Mouse (Mus musculus): ENCODE results near the gene Enam.

DNA sequence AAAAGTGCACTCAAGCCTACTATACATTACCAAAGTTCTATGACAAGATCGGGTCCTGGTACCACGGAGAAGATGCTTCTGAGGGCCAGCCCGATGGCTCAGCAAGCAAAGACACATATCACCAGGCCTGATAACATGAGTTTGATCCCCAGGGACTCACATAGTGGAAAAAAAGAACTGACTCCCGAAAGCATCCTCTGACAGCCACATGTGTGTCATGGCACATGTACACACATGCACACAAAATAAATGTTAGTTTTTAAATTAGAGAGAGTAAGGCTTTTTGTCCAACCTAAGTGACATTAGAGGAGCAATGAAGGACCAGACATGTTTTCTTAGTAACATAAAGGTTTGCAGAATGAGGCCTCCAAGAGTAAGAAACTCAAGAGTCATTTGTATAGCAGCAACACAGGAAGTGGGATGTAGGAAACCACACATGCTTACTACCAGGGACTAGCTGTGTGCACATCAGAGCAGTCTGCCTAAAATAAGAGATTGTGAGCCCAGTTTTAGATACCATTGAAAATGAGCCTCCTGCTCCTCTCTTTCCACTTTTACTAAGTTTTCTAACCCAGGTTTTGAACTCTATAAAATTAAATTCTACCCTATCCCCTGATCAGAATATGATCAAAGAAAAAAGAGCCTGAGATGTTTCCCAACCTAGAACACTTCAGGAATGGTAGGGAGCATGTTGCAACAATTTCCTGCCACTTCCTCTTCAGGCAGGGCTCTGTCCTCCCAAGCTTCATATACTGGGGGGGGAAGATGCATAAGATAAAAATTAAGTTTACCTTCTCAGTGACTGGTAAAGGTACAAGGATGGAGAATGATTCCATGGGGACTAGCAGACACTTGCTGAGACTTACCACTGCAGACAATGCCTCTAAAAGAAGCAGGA, 18.7 kb upstream of the Enam start:
- no peak for TF ChIP-seq POLR2A (IDR thresholded peaks at IDR 0.05; ENCODE audit: insufficient read depth, low read depth, low read length)
- TF ChIP-seq CTCF (IDR thresholded peaks at IDR 0.05), result no peak
- no peak for TF ChIP-seq EP300 (IDR thresholded peaks at IDR 0.05; ENCODE audit: insufficient read depth, low read depth, low read length)
